Mouse (Mus musculus) activated CD4-positive, CD25-positive, alpha-beta regulatory T cell, adult 4 months (primary cell): ENCODE measurements around the gene Spib. TPM values are rescaled to one million over a fixed set of nuclear protein-coding genes. Genes with fewer than 3 reads are reported as not detected.
A peak's percentile ranks its signal among the peaks of the same experiment; 100 is the strongest.

ENCODE experiments used
- ATAC-seq: one replicate; pipeline ENCODE4 v1.8.0; 2017
- polyA plus RNA-seq, 2 experiments: library from polyadenylated mRNA; unstranded; fragments of 100-300 nt; shearing (Covaris generic); gene quantifications; one replicate each; pipeline ENCODE4 v1.2.1; 2017

Gene Spib
- polyA plus RNA-seq, 2 experiments from 2014 or later, result 2.6 TPM; not detected in 1

DNA sequence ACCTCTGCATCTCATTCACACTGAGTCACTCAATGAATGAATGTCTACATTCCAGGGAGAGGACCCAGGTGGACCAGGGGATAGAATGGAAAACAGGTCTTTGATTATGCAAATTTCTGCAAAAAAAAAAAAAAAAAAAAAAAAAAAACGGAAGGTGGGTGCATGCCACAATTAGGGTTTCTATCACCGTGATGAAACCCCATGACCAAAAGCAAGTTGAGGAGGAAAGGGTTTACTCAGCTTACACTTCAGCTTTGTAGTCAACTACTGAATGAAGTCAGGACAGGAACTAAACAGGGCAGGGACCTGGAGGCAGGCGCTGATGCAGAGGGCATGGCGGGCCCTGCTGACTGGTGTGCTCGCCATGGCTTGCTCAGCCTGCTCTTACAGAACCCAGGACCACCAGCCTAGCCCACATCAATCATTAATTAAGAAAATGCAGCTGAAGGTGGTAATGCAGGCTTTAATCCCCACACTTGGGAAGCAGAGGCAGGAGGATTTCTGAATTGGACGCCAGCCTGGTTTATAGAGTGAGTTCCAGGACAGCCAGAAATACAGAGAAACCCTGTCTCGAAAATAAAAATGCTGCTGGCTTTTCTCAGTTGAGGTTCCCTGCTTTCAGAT lies 46.2 kb downstream of the Spib start:
- ATAC-seq, result no peak

GRCm38 (mm10) chr7:44484841-44485571 lies 46.9 kb downstream of the Spib start:
- peak; percentile 70 for ATAC-seq

GRCm38 (mm10) chr7:44484109-44484508 lies 47.8 kb downstream of the Spib start:
- no peak for ATAC-seq

- no peak for ATAC-seq
Observed at GRCm38 (mm10) chr7:44482836-44483435, 48.9 kb downstream of the Spib start.

Other genes with a start within 250 kb of the Spib start
- under 1 TPM; 0.51 to 0.73 TPM for gene Clec11a, start 225.2 kb downstream of the Spib start, polyA plus RNA-seq
- not detected for gene Shank1, start 221.8 kb downstream of the Spib start, polyA plus RNA-seq
- gene Syt3, start 148.0 kb downstream of the Spib start, polyA plus RNA-seq, result not detected
- under 1 TPM; 0.59 to 0.66 TPM for gene 1700008O03Rik, start 146.3 kb downstream of the Spib start, polyA plus RNA-seq
- not detected for gene Lrrc4b, start 103.1 kb downstream of the Spib start, polyA plus RNA-seq
- gene Aspdh, start 66.7 kb downstream of the Spib start, polyA plus RNA-seq, result not detected
- 10 to 100 TPM; 39.9 to 67.9 TPM for gene Josd2, start 64.1 kb downstream of the Spib start, polyA plus RNA-seq
- 10 to 100 TPM; 23.7 to 25.6 TPM for gene Emc10, start 35.5 kb downstream of the Spib start, polyA plus RNA-seq
- 1 to 10 TPM; 3.3 to 4.0 TPM for gene Fam71e1, start 35.5 kb downstream of the Spib start, polyA plus RNA-seq
- not detected for gene Mybpc2, start 7.4 kb downstream of the Spib start, polyA plus RNA-seq
- gene Pold1, start 16.8 kb upstream of the Spib start, polyA plus RNA-seq, result 10 to 100 TPM; 19.2 to 27.6 TPM
- gene Nr1h2, start 21.9 kb upstream of the Spib start, polyA plus RNA-seq, result 10 to 100 TPM; 38.0 to 61.3 TPM
- gene Napsa, start 40.3 kb upstream of the Spib start, polyA plus RNA-seq, result 1 to 10 TPM in 1 of 2 experiments, under 1 TPM in 1; 0.38 to 2.8 TPM
- not detected for gene Kcnc3, start 58.6 kb upstream of the Spib start, polyA plus RNA-seq
- under 1 TPM in 1 of 2 experiments, not detected in 1; 0.38 TPM for gene Myh14, start 138.8 kb upstream of the Spib start, polyA plus RNA-seq
- gene Izumo2, start 176.7 kb upstream of the Spib start, polyA plus RNA-seq, result not detected
- gene Vrk3, start 216.3 kb upstream of the Spib start, polyA plus RNA-seq, result 10 to 100 TPM; 60.2 to 68.7 TPM
- gene Zfp473, start 219.0 kb upstream of the Spib start, polyA plus RNA-seq, result under 1 TPM; 0.33 to 0.60 TPM